Mouse (Mus musculus): ENCODE results near the gene Dand5.

Gene Dand5

DNA sequence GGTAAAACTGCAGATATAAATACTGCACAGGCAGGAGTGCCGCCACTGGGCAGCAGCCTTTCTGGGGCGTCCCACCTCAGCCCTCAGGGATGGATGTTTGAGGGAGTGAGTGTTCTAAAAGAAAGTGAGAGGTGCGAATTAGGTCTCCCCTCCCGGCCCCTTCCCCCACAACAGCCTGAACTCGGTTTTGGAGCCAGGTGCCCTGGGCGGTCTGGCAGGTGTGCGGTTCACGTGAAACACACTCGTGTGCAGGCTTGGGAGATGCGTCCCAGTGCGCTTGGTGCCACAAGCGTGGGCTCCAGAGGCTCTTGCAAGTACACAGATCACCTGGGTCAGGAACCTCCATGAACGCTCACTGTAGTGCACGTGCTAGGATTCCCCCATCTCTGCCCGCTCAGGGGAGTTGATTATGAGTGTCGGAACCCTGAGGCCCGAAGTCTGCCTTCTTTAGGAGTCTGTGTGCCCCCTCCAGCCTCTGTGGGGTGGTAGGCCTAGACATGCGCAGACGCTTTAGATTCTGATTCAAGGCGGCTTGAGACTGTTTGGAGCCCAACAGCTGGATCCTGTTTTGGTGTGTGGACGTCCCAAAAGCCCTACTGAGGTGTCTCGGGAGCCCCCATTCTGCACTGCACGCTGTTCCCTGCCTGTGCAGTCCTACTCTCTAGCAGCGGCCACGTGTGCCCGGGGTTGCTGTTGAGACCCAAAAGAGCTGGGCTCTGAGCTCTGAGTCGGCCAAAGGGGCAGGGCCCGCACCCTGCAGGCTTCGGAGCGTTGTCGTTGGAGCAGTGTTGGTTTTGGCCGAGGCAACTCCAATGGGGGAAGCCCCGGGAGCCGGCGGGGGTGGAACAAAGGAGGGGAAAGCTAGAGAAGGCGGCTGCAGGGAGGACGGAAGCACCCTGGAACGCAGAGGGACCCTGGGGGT lies 36.6 kb downstream of the Dand5 start:
- intact Hi-C loops (cut with DNase I): no loop called here

DNA sequence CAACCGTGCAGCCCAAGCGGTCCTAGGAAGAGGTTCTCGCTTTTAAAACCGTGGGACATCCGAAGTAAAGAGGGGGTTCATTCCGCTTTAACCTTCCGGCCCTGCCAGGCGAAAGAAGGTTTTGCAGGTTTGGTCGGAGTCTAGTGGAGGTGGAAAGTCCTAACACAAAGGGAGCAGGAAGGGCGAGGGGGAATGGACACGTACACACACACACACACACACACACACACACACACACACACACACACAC lies 37.2 kb downstream of the Dand5 start:
- intact Hi-C loops (cut with DNase I): no loop called here

DNA sequence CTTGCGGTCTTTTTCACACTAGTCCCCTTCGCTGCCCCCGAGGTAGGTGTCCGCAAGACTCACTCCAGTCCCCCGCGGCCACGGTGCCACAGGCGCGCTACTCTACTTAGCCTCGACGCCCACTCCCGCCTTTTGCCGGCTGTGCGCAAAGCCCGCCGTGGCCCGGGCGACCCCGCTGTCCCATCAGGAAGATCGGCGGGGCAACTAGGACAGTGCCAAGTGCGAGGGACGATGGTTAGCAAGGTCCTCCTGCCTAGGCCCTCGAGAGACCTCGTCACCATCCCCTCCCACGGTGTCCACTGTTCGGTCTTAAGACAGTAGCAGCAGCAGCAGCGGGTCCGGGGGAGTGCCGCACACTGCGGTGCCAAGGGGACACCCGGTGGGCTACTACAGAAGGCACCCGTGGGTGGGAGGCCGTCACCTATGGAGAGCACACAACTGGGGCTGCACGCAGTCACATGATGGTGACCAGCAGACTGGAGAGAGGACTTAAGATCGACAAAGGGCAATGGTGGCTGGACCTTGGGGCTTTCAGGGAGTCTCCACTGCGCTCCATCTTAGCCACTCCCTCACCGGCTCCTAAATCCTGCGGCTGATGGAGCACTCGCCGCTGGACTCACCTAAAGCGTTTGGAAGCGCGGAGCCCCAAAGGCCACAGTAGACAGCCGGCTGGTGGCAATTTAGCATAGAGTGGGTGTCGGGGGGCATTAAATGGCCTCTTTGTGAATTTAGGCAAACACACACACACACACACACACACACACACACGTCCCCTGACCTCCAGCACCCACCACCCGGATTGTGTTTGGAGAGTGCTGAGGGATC lies 37.7 kb downstream of the Dand5 start:
- intact Hi-C loops (cut with DNase I): no loop called here

DNA sequence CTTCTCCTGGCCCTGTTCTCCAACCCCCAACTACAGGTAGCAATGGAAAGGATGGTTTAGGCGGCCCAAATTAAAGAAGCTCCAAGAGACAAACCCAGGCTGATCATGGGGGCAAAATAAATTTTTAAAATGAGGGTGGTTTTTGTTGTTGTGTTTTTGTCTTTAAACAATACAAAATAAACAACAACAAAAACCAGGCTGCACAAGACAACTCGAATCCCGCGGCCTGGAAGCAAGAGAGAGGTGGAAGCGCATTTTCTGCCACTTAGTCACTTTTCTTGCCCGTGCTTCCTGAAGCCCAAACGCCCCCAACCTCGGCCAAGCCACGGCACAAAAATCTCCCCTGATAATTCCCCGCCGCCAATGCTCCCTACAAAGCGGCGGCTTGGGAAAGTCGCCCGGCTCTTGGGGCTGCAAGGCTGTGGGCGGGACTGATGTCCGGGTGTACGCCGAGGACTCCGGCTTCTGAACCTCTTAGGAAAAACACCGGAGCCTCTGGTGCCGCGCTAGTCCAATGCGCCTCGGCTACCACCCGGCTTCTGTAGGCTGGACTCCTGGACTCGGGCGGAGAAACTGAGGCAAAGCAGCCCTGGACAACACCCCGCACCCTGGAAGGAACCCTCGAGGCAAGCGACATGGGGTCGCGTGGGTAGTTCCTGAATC lies 38.6 kb downstream of the Dand5 start:
- intact Hi-C loops (cut with DNase I): no loop called here

DNA sequence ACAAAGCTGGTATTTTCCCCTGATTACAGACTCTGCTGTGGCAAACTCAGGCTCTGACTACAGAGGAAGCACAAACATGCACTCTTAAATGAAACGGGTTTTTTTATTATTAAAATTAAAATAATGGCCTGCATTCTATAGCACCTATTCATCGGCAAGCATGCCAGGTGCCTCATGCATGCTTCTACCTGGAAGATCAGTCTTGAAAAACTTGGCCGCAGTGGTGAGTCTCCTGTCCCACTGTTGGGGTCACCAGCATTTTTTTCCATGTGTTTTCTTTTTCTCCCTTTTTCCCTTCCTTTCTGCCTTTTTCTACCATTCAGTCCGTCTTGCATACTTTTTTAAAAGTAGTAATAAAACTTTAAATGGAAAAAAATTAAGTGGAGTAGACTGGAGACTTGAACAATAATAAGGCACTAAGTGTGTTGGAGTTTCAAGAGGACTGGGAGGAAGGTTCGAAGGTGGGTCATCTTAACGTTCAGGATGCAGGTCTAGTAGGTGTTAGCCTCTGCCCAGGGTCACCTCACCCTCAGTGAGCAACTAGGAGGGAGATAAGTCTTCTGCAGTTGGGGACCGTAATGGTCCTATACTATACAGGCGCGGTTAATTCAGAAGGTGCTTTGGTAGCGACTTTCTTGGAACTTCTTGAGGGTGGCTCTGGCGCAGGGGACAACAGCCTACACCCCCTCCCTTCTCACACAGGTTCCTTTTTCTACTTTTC lies 39.3 kb downstream of the Dand5 start:
- intact Hi-C loops (cut with DNase I): no loop called here

DNA sequence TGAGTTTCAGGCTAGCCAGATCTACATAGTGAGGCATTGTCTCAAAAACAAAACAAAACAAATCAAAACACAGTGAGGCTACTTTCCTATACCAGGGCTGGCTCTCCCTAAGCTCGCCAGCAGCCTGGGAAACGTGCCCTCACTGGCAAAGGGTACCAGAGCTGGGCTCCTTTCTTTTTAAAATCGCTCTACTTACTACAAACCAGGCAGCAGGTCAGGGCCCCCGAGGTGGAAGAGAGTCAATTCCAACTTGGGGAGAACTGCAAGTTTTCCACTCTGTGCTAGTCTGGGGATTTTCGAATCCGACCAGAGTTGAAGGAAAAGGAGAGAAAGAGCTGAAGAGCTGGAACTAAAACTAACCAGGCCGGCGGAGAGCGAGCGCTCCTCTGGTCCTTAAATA lies 39.9 kb downstream of the Dand5 start:
- intact Hi-C loops (cut with DNase I): no loop called here

DNA sequence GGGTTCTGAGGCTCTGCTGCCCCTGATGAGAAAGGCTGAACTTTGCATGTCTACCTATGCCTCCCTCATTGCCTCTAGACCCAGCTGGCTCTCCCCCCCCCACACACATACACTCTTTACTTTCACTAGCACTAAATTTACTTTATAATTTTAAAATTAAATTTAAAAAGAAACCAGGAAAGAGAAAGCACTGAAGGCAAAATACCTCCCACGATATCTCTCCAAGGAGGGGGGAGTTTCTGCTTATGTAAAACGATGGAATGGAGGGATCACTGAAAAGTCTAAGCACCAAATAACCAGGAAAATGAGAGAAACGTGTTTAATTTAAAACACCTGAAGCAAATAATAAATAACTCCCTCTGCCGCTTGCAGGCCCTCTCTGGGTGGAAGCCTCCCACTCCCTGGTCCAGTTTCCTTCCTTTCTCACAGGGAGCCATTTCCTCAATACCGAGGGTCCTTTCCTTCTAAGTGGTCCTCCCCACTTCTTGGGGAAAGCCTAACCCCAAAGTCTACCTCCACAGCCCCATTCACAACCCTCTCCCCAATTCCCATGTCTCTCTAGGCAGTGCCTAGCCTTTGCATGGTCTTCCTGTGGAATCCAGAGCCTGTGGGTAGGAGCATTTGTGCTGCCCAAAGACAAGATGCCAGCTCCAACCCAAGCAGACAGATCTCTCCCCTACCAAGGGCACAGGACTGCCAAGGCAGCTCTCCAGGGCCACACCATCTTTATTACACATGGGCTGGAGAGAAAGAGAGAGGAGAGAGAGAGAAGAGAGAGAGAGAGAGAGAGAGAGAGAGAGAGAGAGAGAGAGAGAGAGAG lies 40.7 kb downstream of the Dand5 start:
- intact Hi-C loops (cut with DNase I): no loop called here

DNA sequence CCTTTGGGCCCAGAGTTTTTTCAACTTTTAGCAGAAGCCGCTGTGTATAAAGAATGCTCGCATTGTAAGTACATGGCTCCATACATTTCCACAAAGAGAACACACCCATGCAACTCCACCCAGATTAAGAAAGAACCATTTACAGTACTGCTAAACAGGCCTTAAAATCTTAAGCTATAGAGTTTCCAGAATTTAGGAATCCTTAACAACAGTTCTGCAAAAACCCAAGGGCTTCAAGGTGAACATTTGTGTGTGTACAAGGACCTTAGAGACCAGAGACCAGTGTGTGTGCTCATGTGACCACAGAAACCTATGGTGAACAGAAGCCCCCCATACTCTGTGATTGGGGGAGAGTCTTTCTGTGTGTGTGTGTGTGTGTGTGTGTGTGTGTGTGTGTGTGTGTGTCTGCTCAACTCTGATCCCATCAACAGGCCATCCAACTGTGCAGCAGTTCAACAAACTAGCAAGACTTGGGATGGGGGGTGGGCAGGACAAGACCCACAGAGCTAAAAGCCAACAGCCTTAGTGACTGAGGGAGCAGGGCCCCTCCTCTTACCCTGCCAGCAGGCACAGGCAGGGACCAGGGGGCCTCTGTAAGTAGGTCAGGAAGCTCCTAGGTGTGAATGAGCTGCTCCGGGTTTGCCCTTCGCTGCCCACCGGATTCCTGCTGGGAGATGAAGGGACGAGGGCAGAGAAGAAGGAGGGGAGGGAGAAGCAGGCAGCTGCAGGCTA lies 41.5 kb downstream of the Dand5 start:
- intact Hi-C loops (cut with DNase I): no loop called here

DNA sequence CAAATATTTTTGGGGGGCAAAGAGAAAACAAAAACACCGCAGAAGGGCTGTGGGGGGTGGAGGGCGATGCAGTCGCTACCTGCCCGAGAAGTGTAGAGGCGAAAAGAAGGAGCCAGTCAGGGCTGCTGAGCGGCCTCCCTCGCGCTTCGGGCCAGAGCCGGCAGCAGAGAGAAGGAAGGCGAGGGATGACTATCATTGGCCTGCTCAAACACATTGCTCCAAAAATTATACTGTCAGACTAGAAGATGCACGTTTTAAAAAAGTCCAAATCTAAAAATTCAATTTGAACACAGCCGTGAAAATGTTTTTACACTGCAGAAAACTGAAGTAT lies 42.4 kb downstream of the Dand5 start:
- intact Hi-C loops (cut with DNase I): no loop called here

DNA sequence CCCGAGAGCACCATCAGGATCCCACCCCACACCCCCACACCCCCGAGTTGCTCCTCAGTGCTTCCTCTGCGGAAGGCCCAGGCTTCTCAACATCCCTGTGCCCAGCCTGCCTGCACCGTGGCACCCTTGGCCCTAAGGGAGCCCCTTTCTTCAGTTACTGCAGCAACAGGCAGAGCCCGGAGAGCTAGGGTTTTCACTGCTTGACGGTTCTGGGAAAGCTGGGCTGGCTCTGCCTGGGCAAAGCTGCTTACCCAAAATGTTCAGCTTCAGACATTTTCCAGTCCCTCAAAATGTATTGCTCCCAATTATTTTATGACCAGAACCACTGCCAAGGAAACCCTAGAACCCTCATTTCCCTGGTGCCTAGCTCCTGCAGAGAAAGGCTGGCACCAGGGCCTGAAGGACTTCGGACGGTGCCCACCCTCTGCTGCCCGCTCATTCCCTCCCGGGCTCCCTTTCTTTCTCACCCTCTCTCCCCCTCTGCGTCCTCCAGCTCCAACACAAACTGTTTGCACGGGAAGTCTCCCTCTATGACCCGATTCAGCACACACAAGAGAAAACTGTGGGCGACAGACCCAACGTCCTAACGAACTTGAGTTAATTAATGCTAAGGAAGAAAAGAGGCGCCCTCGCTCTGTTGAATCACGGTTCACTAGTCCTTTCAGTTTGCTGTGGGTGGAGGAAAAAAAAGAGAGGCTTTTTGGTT lies 43.0 kb downstream of the Dand5 start:
- intact Hi-C loops (cut with DNase I): no loop called here

DNA sequence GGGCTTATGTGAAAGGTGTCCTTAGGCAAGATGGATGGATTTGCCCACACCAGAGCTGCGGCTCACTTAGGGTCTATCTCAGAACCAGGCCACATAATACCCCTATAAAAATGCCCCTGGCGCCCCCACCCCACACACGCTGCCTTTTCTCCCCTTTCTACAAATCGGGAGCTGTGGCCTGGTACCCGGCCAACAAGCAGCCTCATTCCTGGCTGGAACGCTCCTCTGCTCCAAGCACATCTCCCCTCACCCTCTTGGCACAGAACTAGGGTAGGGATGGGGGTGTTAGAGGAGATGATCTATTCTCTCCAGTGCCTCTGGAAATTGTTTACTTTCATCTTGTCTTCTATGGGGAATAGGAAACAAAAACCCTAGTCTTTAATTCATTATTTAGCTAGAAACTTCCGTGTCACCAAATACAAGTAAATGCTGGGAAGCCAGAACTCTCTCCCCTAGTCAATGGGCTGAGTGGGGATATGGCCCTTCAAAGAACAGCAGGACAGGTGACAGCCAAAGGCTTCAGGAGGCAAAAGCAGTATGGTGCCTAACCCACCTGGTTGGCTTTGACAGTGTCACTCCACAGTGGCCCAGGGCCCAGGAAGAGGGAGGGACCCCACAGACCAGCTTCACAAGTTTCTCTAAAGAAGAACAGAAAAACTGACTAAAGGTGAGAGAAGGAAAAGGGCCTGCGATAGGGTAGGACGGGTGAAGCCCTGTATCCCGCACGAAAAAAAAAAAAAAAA lies 43.8 kb downstream of the Dand5 start:
- intact Hi-C loops (cut with DNase I): no loop called here

DNA sequence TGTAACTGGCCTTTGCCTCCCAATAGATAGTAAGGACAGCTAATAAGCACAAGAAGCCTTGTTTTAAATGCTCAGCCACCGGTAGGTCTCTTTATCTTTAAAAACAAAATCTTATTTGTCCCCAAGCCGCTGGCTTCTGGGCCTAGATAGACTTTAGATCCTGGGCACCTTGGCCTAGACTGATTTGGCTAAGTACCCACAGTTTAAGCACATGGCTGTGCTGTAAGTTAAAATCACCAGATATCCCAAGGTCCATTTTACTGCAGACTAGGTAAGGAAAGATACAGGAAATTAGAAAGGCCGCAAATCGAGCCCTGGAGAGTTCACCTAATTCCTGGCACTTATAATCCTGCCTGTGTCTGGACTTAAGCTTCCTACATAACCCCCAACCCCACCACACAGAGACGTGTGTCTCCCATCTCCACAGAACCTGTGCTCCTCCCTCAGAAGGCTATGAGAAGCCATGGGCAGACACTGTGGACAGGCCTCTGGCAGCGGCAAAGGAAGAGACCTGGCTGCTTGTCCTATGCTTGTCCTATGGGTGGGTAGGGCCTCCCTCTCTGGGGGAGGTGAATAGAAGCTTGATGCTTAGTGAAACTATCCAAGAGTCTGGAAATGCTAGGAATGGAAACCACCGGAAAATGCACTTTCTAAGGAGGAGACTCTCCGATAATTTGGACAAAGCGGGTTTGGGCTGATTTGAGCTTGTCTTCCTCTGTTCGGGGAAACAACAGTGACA lies 44.6 kb downstream of the Dand5 start:
- intact Hi-C loops (cut with DNase I): no loop called here

DNA sequence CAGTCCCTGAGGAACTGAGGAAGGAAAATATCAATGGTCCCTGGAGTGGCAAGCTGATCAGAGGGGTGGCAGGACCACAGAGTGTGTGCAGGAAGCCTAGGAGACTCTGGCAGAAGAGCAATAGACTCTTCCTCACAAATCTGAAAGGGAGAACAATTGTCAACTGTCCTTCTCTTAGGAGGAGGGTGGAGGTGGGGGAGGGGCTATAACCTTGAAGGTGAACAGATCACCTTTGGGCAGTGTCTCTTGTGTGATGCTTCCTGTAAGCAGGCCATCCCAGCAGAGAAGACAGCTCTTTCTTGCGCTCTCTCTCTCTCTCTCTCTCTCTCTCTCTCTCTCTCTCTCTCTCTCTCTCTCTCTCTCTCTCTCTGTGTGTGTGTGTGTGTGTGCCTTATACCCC lies 46.1 kb downstream of the Dand5 start:
- intact Hi-C loops (cut with DNase I): no loop called here

DNA sequence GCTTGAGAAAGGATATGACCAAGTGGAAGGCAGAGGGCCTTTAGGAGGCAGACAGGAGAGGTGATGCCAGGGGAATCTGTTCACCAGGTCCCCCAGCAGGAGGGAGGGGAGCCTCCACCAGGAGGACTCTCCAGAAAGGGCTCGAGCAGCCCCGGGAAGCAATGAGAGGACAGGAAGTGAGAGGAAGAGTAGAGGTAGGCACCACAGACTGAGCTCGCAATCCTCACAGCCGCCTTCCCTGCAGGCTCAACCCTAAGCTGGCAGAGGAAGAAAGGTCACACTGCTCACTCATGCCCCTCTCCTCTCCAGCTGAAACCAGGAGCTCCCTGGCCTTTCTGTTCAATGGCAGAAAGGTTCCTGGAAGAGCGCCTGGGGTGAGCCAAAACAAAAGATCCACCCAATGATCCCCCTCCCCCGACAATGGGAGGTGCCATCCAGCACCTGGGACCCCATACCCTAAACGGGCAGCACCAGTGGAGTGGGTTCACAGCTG lies 47.0 kb downstream of the Dand5 start:
- intact Hi-C loops (cut with DNase I): no loop called here

DNA sequence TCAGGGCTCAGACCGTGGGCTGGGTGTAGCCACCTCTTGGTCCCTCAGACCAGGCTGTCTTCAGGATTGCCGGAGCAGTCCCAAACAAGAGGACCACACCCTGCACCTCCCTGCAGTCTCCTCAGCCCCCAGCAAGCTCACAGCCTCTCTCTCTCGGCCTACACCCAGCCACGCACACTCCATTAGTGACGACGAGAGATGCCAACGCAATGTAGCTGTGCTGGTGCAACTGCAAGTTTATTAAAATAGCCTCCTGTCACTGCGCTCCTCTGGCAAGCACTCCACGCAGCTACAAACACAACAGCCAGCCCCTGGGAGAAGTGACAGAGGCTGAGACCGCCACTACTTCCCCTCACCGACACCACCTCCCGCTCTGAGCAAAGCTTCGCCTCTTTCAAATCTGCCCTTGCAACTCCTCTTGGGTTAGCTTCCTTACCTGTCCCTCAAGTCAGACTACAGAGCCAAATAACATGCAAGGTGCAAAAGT lies 47.5 kb downstream of the Dand5 start:
- intact Hi-C loops (cut with DNase I): no loop called here

DNA sequence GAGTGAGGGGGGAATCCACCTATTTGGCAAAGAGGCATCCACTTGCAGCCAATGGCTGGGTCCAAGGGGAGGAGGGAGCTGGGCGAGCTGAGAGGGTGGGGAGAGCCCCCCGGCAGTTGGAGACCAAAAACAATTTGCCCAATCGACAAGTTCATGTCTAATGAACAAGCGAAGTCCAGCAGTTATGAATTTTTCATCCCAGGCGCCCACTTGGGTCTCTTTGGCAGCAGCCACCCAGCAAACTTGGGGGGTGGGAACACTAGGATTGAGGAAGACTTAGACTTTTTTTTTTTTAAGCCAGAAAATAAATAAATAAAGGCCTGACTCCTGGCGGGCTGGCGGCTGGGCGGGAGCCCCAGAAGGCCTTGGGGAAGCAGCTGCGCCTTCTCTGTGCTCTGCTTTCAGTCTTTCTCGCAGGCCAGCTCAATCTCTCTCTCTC lies 48.1 kb downstream of the Dand5 start:
- intact Hi-C loops (cut with DNase I): loop anchor here (5.0 kb wide), 1 partner anchor 38 kb away; no protein-coding TSS in a partner anchor

DNA sequence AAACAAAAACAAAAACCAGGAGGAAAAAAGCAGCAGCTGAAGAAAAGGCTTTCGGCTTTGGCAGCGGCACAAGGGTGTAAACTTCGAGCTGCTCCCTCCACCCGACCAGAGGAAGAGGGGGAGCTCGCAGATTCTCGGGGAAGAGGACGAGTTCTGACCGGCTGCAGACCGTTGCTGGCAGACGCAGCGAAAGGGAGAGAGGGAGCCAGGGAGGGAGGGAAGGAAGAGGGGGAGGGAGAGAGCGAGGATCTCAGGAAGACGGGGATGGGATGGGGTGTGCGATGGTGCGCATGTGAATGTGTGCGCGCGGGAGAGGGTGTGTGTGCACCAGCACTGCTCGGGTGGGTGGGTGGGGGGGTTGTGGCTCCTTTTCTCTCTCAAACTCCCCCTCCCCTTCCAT lies 48.8 kb downstream of the Dand5 start:
- intact Hi-C loops (cut with DNase I): loop anchor here (5.0 kb wide), 1 partner anchor 38 kb away; no protein-coding TSS in a partner anchor
